Mouse (Mus musculus) neural tube, embryonic 15.5 days (tissue): ENCODE results near the gene Cdkal1. TPM values are rescaled to one million over a fixed set of nuclear protein-coding genes. Genes with fewer than 3 reads are reported as not detected.

Source experiments
- ATAC-seq: fragments of 200-750 bp; cut with Nextera tagmentation; 2 replicates; pipeline ENCODE4 v1.8.0; 2017; ENCODE audit warnings: mild to moderate bottlenecking, moderate TSS enrichment, moderate library complexity; ENCODE audit not compliant: low FRiP score
- H3K27ac ChIP-seq: fragments of 300-500 bp; sonication (generic); replicated peaks from 2 replicates; pipeline ENCODE4 v1.5.1; 2015; ENCODE audit warnings: mild to moderate bottlenecking, inconsistent platforms
- H3K27me3 ChIP-seq: fragments of 300-500 bp; sonication (generic); replicated peaks from 2 replicates; pipeline ENCODE4 v1.6.1; 2015; ENCODE audit warnings: inconsistent platforms
- H3K36me3 ChIP-seq: fragments of 300-500 bp; sonication (generic); 2 replicates; pipeline ENCODE4 v1.6.1; 2015; ENCODE audit warnings: inconsistent platforms
- H3K4me1 ChIP-seq: fragments of 300-500 bp; sonication (generic); 2 replicates; pipeline ENCODE4 v1.6.1; 2015; ENCODE audit warnings: inconsistent platforms
- H3K4me2 ChIP-seq: fragments of 300-500 bp; sonication (generic); 2 replicates; pipeline ENCODE4 v1.6.1; 2015; ENCODE audit warnings: inconsistent platforms, mild to moderate bottlenecking, moderate library complexity
- H3K4me3 ChIP-seq: fragments of 300-500 bp; sonication (generic); replicated peaks from 2 replicates; pipeline ENCODE4 v1.5.1; 2015; ENCODE audit warnings: mild to moderate bottlenecking, inconsistent platforms
- H3K9ac ChIP-seq: fragments of 300-500 bp; sonication (generic); replicated peaks from 2 replicates; pipeline ENCODE4 v1.6.1; 2015; ENCODE audit warnings: mild to moderate bottlenecking, inconsistent platforms
- H3K9me3 ChIP-seq: fragments of 300-500 bp; sonication (generic); replicated peaks from 2 replicates; pipeline ENCODE4 v1.6.1; 2016; ENCODE audit warnings: inconsistent platforms
- WGBS: fragments of 180-500 bp; shearing (Covaris S2); methylation state at CpG from one replicate; pipeline ENCODE4 v1.1.7; 2015; ENCODE audit warnings: mixed read lengths; 5-methylcytosine and 5-hydroxymethylcytosine counted together
- polyA plus RNA-seq: library from polyadenylated mRNA; unstranded; fragments of >200 nt; fragmentation: Nextera tagmentation; extraction: Ambion mirVana; gene quantifications from 2 replicates; pipeline ENCODE4 v1.2.1, GENCODE M21; 2015

Gene Cdkal1
- polyA plus RNA-seq, 1 experiment from 2014 or later, result 20.4 TPM

GRCm38 (mm10) chr13:29593096-29593495 lies 262.4 kb downstream of the Cdkal1 start:
- Histone ChIP-seq H3K4me3 (no peak overlapping the region), H3K9me3 (peaks cover 6% of the 10 kb centered on the region; the same call in 1 of the 2 replicates), H3K4me2 (no peak overlapping the region), H3K27me3 (no peaks in the 10 kb centered on the region), H3K4me1 (no peaks in the 10 kb centered on the region), H3K36me3 (peaks cover 3% of the 10 kb centered on the region; the same call in 1 of the 2 replicates), H3K9ac (no peak overlapping the region), H3K27ac (no peak overlapping the region)
- WGBS, result 97% methylated on average over 3 of the region's 3 CpGs
- no peak for ATAC-seq

GRCm38 (mm10) chr13:29590685-29591084 lies 264.8 kb downstream of the Cdkal1 start:
- Histone ChIP-seq H3K4me1 (no peaks in the 10 kb centered on the region), H3K27me3 (no peaks in the 10 kb centered on the region), H3K4me3 (no peak overlapping the region), H3K9ac (no peak overlapping the region), H3K36me3 (peaks cover 3% of the 10 kb centered on the region; the same call in 1 of the 2 replicates), H3K9me3 (peaks cover 6% of the 10 kb centered on the region; the same call in 1 of the 2 replicates), H3K27ac (no peak overlapping the region), H3K4me2 (no peak overlapping the region)
- no peak for ATAC-seq
- 80% methylated on average over 5 of the region's 5 CpGs for WGBS

- Histone ChIP-seq H3K9me3 (peaks cover 6% of the 10 kb centered on the region; the same call in 1 of the 2 replicates), H3K4me1 (no peaks in the 10 kb centered on the region), H3K27me3 (no peaks in the 10 kb centered on the region), H3K9ac (no peak overlapping the region), H3K27ac (no peak overlapping the region), H3K4me3 (no peak overlapping the region), H3K4me2 (no peak overlapping the region), H3K36me3 (peaks cover 3% of the 10 kb centered on the region; the same call in 1 of the 2 replicates)
- peak; percentile 53; the same call in 1 of the 2 replicates for ATAC-seq
- 85% methylated on average over 5 of the region's 5 CpGs for WGBS
Measured at GRCm38 (mm10) chr13:29590164-29590563, 265.3 kb downstream of the Cdkal1 start.

GRCm38 (mm10) chr13:29588693-29589092 lies 266.8 kb downstream of the Cdkal1 start:
- Histone ChIP-seq H3K9ac (no peak overlapping the region), H3K27ac (no peak overlapping the region), H3K27me3 (no peaks in the 10 kb centered on the region), H3K4me2 (no peak overlapping the region), H3K4me1 (no peaks in the 10 kb centered on the region), H3K4me3 (no peak overlapping the region), H3K36me3 (peaks cover 3% of the 10 kb centered on the region; the same call in 1 of the 2 replicates), H3K9me3 (peaks cover 6% of the 10 kb centered on the region; the same call in 1 of the 2 replicates)
- no peak for ATAC-seq
- 92% methylated on average over 4 of the region's 4 CpGs for WGBS

GRCm38 (mm10) chr13:29581762-29582700 lies 273.4 kb downstream of the Cdkal1 start:
- Histone ChIP-seq H3K9me3 (no peaks in the 10 kb centered on the region), H3K9ac (no peak overlapping the region), H3K4me3 (no peak overlapping the region), H3K36me3 (no peaks in the 10 kb centered on the region), H3K4me1 (0 out of 2 replicates have a peak, but pooled peaks cover 3% of the 10 kb centered on the region), H3K27ac (no peak overlapping the region), H3K27me3 (no peaks in the 10 kb centered on the region), H3K4me2 (no peak overlapping the region)
- WGBS, result 59% methylated on average over 9 of the region's 9 CpGs
- peak; percentile 57; the same call in 1 of the 2 replicates for ATAC-seq

GRCm38 (mm10) chr13:29580780-29581179 lies 274.7 kb downstream of the Cdkal1 start:
- Histone ChIP-seq H3K4me2 (no peak overlapping the region), H3K27me3 (no peaks in the 10 kb centered on the region), H3K36me3 (no peaks in the 10 kb centered on the region), H3K4me3 (no peak overlapping the region), H3K4me1 (0 out of 2 replicates have a peak, but pooled peaks cover 3% of the 10 kb centered on the region), H3K9ac (no peak overlapping the region), H3K27ac (no peak overlapping the region), H3K9me3 (no peaks in the 10 kb centered on the region)
- ATAC-seq, result no peak
- 84% methylated on average over 7 of the region's 7 CpGs for WGBS

- Histone ChIP-seq H3K9me3 (no peaks in the 10 kb centered on the region), H3K36me3 (no peaks in the 10 kb centered on the region), H3K27me3 (no peaks in the 10 kb centered on the region), H3K27ac (no peak overlapping the region), H3K4me3 (no peak overlapping the region), H3K9ac (no peak overlapping the region), H3K4me1 (0 out of 2 replicates have a peak, but pooled peaks cover 3% of the 10 kb centered on the region), H3K4me2 (no peak overlapping the region)
- 78% methylated on average over 3 of the region's 3 CpGs for WGBS
- ATAC-seq, result no peak
Measured at GRCm38 (mm10) chr13:29580009-29580408, 275.5 kb downstream of the Cdkal1 start.

- Histone ChIP-seq H3K36me3 (no peaks in the 10 kb centered on the region), H3K27me3 (no peaks in the 10 kb centered on the region), H3K4me2 (no peak overlapping the region), H3K27ac (no peak overlapping the region), H3K4me3 (no peak overlapping the region), H3K9me3 (no peaks in the 10 kb centered on the region), H3K9ac (no peak overlapping the region), H3K4me1 (0 out of 2 replicates have a peak, but pooled peaks cover 3% of the 10 kb centered on the region)
- 64% methylated on average over 3 of the region's 3 CpGs for WGBS
- ATAC-seq, result no peak
Measured at GRCm38 (mm10) chr13:29578621-29579020, 276.9 kb downstream of the Cdkal1 start.

- H3K27ac ChIP-seq, result no peak overlapping the region
- H3K27me3 ChIP-seq, result no peaks in the 10 kb centered on the region
- no peak overlapping the region for H3K4me2 ChIP-seq
- H3K36me3 ChIP-seq, result no peaks in the 10 kb centered on the region
- no peak for ATAC-seq
- 54% methylated on average over 1 of the region's 1 CpGs for WGBS
- H3K4me3 ChIP-seq, result no peak overlapping the region
- no peaks in the 10 kb centered on the region for H3K4me1 ChIP-seq
- H3K9me3 ChIP-seq, result no peaks in the 10 kb centered on the region
- no peak overlapping the region for H3K9ac ChIP-seq
Measured at GRCm38 (mm10) chr13:29574784-29575183, 280.7 kb downstream of the Cdkal1 start.

GRCm38 (mm10) chr13:29572477-29572876 lies 283.0 kb downstream of the Cdkal1 start:
- Histone ChIP-seq H3K9me3 (no peaks in the 10 kb centered on the region), H3K4me3 (no peak overlapping the region), H3K36me3 (no peaks in the 10 kb centered on the region), H3K4me1 (no peaks in the 10 kb centered on the region), H3K27ac (no peak overlapping the region), H3K4me2 (no peak overlapping the region), H3K9ac (no peak overlapping the region), H3K27me3 (no peaks in the 10 kb centered on the region)
- 75% methylated on average over 2 of the region's 2 CpGs for WGBS
- ATAC-seq, result no peak

GRCm38 (mm10) chr13:29565710-29566109 lies 289.8 kb downstream of the Cdkal1 start:
- Histone ChIP-seq H3K4me1 (no peaks in the 10 kb centered on the region), H3K4me2 (no peak overlapping the region), H3K36me3 (no peaks in the 10 kb centered on the region), H3K9ac (no peak overlapping the region), H3K27me3 (no peaks in the 10 kb centered on the region), H3K27ac (no peak overlapping the region), H3K4me3 (no peak overlapping the region), H3K9me3 (no peaks in the 10 kb centered on the region)
- peak; percentile 35; the same call in 1 of the 2 replicates for ATAC-seq
- WGBS, result 34% methylated on average over 5 of the region's 5 CpGs

- Histone ChIP-seq H3K4me1 (0 out of 2 replicates have a peak, but pooled peaks cover 8% of the 10 kb centered on the region), H3K27me3 (no peaks in the 10 kb centered on the region), H3K4me2 (no peak overlapping the region), H3K9me3 (no peaks in the 10 kb centered on the region), H3K4me3 (no peak overlapping the region), H3K9ac (no peak overlapping the region), H3K36me3 (no peaks in the 10 kb centered on the region), H3K27ac (no peak overlapping the region)
- WGBS, result 52% methylated on average over 3 of the region's 3 CpGs
- no peak for ATAC-seq
Measured at GRCm38 (mm10) chr13:29559188-29559587, 296.3 kb downstream of the Cdkal1 start.
